Mouse (Mus musculus) neural tube, embryonic 15.5 days (tissue): ENCODE data around the gene Topbp1. TPM values are rescaled to one million over a fixed set of nuclear protein-coding genes. Genes with fewer than 3 reads are reported as not detected.

Experiments
- ATAC-seq: fragments of 200-750 bp; cut with Nextera tagmentation; 2 replicates; pipeline ENCODE4 v1.8.0; 2017; ENCODE audit warnings: mild to moderate bottlenecking, moderate TSS enrichment, moderate library complexity; ENCODE audit not compliant: low FRiP score
- H3K27ac ChIP-seq: fragments of 300-500 bp; sonication (generic); replicated peaks from 2 replicates; pipeline ENCODE4 v1.5.1; 2015; ENCODE audit warnings: mild to moderate bottlenecking, inconsistent platforms
- H3K27me3 ChIP-seq: fragments of 300-500 bp; sonication (generic); replicated peaks from 2 replicates; pipeline ENCODE4 v1.6.1; 2015; ENCODE audit warnings: inconsistent platforms
- H3K36me3 ChIP-seq: fragments of 300-500 bp; sonication (generic); 2 replicates; pipeline ENCODE4 v1.6.1; 2015; ENCODE audit warnings: inconsistent platforms
- H3K4me1 ChIP-seq: fragments of 300-500 bp; sonication (generic); 2 replicates; pipeline ENCODE4 v1.6.1; 2015; ENCODE audit warnings: inconsistent platforms
- H3K4me2 ChIP-seq: fragments of 300-500 bp; sonication (generic); 2 replicates; pipeline ENCODE4 v1.6.1; 2015; ENCODE audit warnings: inconsistent platforms, mild to moderate bottlenecking, moderate library complexity
- H3K4me3 ChIP-seq: fragments of 300-500 bp; sonication (generic); replicated peaks from 2 replicates; pipeline ENCODE4 v1.5.1; 2015; ENCODE audit warnings: mild to moderate bottlenecking, inconsistent platforms
- H3K9ac ChIP-seq: fragments of 300-500 bp; sonication (generic); replicated peaks from 2 replicates; pipeline ENCODE4 v1.6.1; 2015; ENCODE audit warnings: mild to moderate bottlenecking, inconsistent platforms
- H3K9me3 ChIP-seq: fragments of 300-500 bp; sonication (generic); replicated peaks from 2 replicates; pipeline ENCODE4 v1.6.1; 2016; ENCODE audit warnings: inconsistent platforms
- WGBS: fragments of 180-500 bp; shearing (Covaris S2); methylation state at CpG from one replicate; pipeline ENCODE4 v1.1.7; 2015; ENCODE audit warnings: mixed read lengths; 5-methylcytosine and 5-hydroxymethylcytosine counted together
- polyA plus RNA-seq: library from polyadenylated mRNA; unstranded; fragments of >200 nt; fragmentation: Nextera tagmentation; extraction: Ambion mirVana; gene quantifications from 2 replicates; pipeline ENCODE4 v1.2.1, GENCODE M21; 2015

The Topbp1 gene
- polyA plus RNA-seq, 1 experiment from 2014 or later, result 17.6 TPM

DNA sequence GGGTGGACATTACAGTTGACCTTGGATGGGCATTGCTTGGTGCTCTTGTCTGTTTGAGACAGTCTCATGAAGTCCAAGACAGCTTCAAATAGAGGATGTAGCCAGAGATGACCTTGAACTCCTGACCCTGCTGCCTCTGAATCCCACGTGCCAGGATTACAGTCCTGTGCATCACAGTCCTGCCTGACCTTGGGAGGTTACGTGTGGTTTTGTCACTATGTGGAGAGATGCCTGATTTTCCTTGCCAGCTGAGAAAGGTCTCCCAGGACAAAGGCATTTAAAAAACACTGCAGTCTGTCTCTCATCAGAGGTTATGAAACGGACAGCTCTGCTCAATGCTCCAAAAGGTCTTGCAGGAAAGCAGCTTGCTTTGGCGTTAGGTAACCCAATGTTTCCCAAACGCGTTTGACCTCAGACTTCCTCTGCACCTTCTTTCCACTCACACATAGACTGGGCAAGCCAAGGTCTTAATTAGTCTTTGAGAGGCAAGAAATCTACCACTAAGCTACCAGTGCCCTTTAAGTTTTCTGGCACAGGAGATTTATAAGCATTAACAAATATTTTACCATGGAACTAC lies 86.9 kb downstream of the Topbp1 start:
- Histone ChIP-seq H3K4me1 (no peaks in the 10 kb centered on the region), H3K9me3 (no peaks in the 10 kb centered on the region), H3K4me2 (no peak overlapping the region), H3K36me3 (no peaks in the 10 kb centered on the region), H3K27ac (no peak overlapping the region), H3K27me3 (no peaks in the 10 kb centered on the region), H3K4me3 (no peak overlapping the region), H3K9ac (no peak overlapping the region)
- WGBS, result 76% methylated on average over 6 of the region's 6 CpGs
- no peak for ATAC-seq

DNA sequence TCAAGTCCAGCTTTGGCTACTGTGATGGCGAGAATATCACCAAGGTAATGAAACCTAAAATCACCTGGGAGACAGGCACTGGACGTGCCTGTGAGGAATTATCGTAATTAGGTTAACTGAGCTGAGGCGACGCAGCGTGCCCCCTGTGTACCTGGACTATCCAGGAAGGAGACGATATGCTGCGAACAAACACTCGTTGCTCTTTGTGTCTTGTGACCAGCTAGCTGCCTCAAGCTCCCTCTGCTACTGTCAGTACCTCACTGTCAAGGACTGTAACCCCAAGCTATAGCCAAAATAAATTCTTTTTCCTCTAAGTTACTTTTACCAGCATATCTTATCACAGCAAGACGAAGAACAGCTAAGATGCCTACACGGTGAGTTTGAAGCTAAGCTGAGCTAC lies 88.2 kb downstream of the Topbp1 start:
- 92% methylated on average over 11 of the region's 11 CpGs for WGBS

DNA sequence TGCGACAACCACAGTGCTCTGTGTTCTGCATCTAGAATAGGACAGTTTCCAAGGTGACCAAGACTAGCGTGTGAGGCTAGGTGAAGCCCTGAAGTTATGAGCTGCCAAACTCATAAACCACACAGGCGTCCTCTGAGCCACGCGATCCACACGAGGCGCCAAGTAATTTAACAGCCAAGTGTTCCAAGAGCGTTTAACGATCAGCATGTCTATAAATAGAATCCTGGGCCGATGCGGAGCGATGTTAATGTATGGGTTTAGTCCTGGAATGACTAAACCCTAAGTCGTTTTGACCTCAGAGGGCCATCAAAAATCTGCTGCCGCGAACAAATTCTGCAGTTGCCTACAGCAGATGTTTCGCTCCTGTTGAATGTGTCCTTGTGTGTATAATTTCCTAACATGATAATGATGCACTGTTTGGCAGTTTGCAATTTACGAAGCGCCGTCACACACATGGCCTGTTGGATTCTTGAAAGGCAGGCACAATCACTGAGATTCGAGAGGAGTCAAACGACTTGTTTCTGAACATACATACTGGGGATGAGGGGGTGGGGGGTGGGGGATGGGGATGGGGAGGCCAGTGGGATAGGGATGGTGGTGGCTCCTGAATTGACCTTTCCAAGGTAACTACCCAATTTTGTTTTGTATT lies 93.6 kb downstream of the Topbp1 start:
- 28% methylated on average over 21 of the region's 21 CpGs for WGBS
- ATAC-seq, result peak; percentile 81
- H3K9me3 ChIP-seq, result no peaks in the 10 kb centered on the region
- peak overlapping the region; percentile 45 for H3K4me2 ChIP-seq
- H3K27me3 ChIP-seq, result no peaks in the 10 kb centered on the region
- no peak overlapping the region for H3K9ac ChIP-seq
- H3K36me3 ChIP-seq, result no peaks in the 10 kb centered on the region
- H3K4me1 ChIP-seq, result peaks cover 16% of the 10 kb centered on the region
- H3K27ac ChIP-seq, result peak overlapping the region; percentile 60
- H3K4me3 ChIP-seq, result 0 out of 2 replicates have a peak overlapping the region, but pooled peaks have one; percentile 6

More for the DNA sequence above, 88.2 kb downstream of the Topbp1 start:
- no peak for ATAC-seq
- H3K9me3 ChIP-seq, result no peaks in the 10 kb centered on the region
- H3K27me3 ChIP-seq, result no peaks in the 10 kb centered on the region
- no peak overlapping the region for H3K9ac ChIP-seq
- H3K4me3 ChIP-seq, result no peak overlapping the region
- H3K36me3 ChIP-seq, result no peaks in the 10 kb centered on the region
- no peak overlapping the region for H3K4me2 ChIP-seq
- no peak overlapping the region for H3K27ac ChIP-seq
- H3K4me1 ChIP-seq, result peaks cover 3% of the 10 kb centered on the region

Other genes starting within 250 kb of the Topbp1 start
- gene Rab6b, start 193.4 kb upstream of the Topbp1 start, polyA plus RNA-seq, result 105 and 117 TPM in 2 replicates
- gene Srprb, start 103.1 kb upstream of the Topbp1 start, polyA plus RNA-seq, result 58.5 and 60.9 TPM in 2 replicates
- gene Gm20425, start 74.9 kb upstream of the Topbp1 start, polyA plus RNA-seq, result 0.35 TPM in 1 of 2 replicates, not detected in the other
- gene Trf, start 74.8 kb upstream of the Topbp1 start, polyA plus RNA-seq, result 38.9 and 52.8 TPM in 2 replicates
- 1.5 TPM in 2 replicates for gene 1300017J02Rik, start 133 bp upstream of the Topbp1 start, polyA plus RNA-seq
- 89.9 and 101 TPM in 2 replicates for gene Cdv3, start 60.6 kb downstream of the Topbp1 start, polyA plus RNA-seq
- gene Bfsp2, start 175.2 kb downstream of the Topbp1 start, polyA plus RNA-seq, result 2.5 and 2.7 TPM in 2 replicates